Comparison of ENCODE assay signal across 23 mouse cellular contexts in genomic region chr5:103140935-103141334, GRCm38 (mm10).
A peak's percentile ranks its signal among the peaks of the same experiment; 100 is the strongest.
DNase-seq lines count a peak whose midpoint lies in the region; ATAC-seq and TF ChIP-seq lines count a peak whose summit lies in the region.
"Had no signal": no experiment of that assay in that cellular context is flagged by ENCODE, and none has a peak within 500 bp of the region (broad histone marks: within the 10 kb centered on the region; RNA-seq: fewer than 3 reads in every experiment).

No protein-coding gene starts in this region.

- 58% methylated on average over 5 of the region's 5 CpGs for WGBS in forebrain, embryonic 15.5 days
- WGBS in forebrain, embryonic 10.5 days, result 82% methylated on average over 5 of the region's 5 CpGs
- WGBS in neural tube, embryonic 15.5 days, result 47% methylated on average over 5 of the region's 5 CpGs

- H3K27ac ChIP-seq in forebrain, embryonic 15.5 days (replicated peaks), result peak overlapping the region; percentile 29
- H3K27ac ChIP-seq in forebrain, embryonic 10.5 days, result no peak overlapping the region
- H3K27ac ChIP-seq in layer of hippocampus, adult 2 months, result 0 out of 2 replicates have a peak overlapping the region, but pooled peaks have one; percentile 43
- peak overlapping the region; percentile 29; the same call in 1 of the 2 replicates for H3K27ac ChIP-seq in neural tube, embryonic 15.5 days (replicated peaks)
- H3K27ac ChIP-seq: heart, embryonic 13.5 days; intestine, embryonic 15.5 days; limb, embryonic 15.5 days; liver, embryonic 15.5 days; neural tube, embryonic 13.5 days had no signal

- 0 out of 2 replicates have a peak, but pooled peaks cover 4% of the 10 kb centered on the region for H3K4me1 ChIP-seq in forebrain, embryonic 15.5 days
- H3K4me1 ChIP-seq in forebrain, embryonic 10.5 days, result no peaks in the 10 kb centered on the region
- H3K4me1 ChIP-seq in neural tube, embryonic 15.5 days, result peaks cover 9% of the 10 kb centered on the region; the same call in 1 of the 2 replicates
- H3K4me1 ChIP-seq: intestine, embryonic 15.5 days; limb, embryonic 15.5 days; liver, embryonic 15.5 days; megakaryocyte, embryonic 14.5 days had no signal

- no peak for TF ChIP-seq CTCF in layer of hippocampus, adult 2 months (conservative IDR thresholded peaks at IDR 0.05)

- no peak overlapping the region for H3K4me3 ChIP-seq in forebrain, embryonic 15.5 days
- H3K4me3 ChIP-seq in forebrain, embryonic 10.5 days, result no peak overlapping the region
- no peak overlapping the region for H3K4me3 ChIP-seq in layer of hippocampus, adult 2 months
- H3K4me3 ChIP-seq in neural tube, embryonic 15.5 days (replicated peaks), result no peak overlapping the region
- H3K4me3 ChIP-seq: heart, embryonic 13.5 days; intestine, embryonic 15.5 days; limb, embryonic 15.5 days; liver, embryonic 15.5 days; megakaryocyte, embryonic 14.5 days; neural tube, embryonic 13.5 days had no signal

- no peak for ATAC-seq in forebrain, embryonic 15.5 days (replicated peaks)
- ATAC-seq in neural tube, embryonic 15.5 days (ENCODE audit: low FRiP score), result no peak
- ATAC-seq: intestine, embryonic 15.5 days had no signal

- DNase-seq in forebrain, embryonic 10.5 days (ENCODE audit: extremely low spot score, low spot score), result no peak
- no peak for DNase-seq in layer of hippocampus, adult 2 months (ENCODE audit: low spot score in 2 of 2)
- no peak for DNase-seq in layer of hippocampus, adult 9-11 months
- DNase-seq in neural tube, embryonic 10.5 days (ENCODE audit: extremely low spot score, low spot score), result no peak
- DNase-seq in spleen, postnatal 4 days (ENCODE audit: low spot score in 2 of 2), result no peak
- no peak for DNase-seq in thymus, postnatal 25 days
- DNase-seq: adrenal gland, postnatal 25 days; cerebellum, adult 18-20 months; cerebellum, postnatal 36 days; heart, adult 18-20 months; heart, postnatal 36 days; kidney, postnatal 4 days; layer of hippocampus, postnatal 36 days; lung, postnatal 14 days; spleen, adult 18-20 months had no signal

- H3K9me3 ChIP-seq in forebrain, embryonic 15.5 days, result no peaks in the 10 kb centered on the region
- no peaks in the 10 kb centered on the region for H3K9me3 ChIP-seq in forebrain, embryonic 10.5 days
- H3K9me3 ChIP-seq in neural tube, embryonic 15.5 days (replicated peaks), result no peaks in the 10 kb centered on the region
- H3K9me3 ChIP-seq: heart, embryonic 13.5 days; intestine, embryonic 15.5 days; limb, embryonic 15.5 days; liver, embryonic 15.5 days; neural tube, embryonic 13.5 days had no signal

- no peaks in the 10 kb centered on the region for H3K36me3 ChIP-seq in forebrain, embryonic 15.5 days
- no peaks in the 10 kb centered on the region for H3K36me3 ChIP-seq in forebrain, embryonic 10.5 days (replicated peaks)
- H3K36me3 ChIP-seq in neural tube, embryonic 15.5 days, result no peaks in the 10 kb centered on the region
- H3K36me3 ChIP-seq: heart, embryonic 13.5 days; intestine, embryonic 15.5 days; limb, embryonic 15.5 days; liver, embryonic 15.5 days; neural tube, embryonic 13.5 days had no signal

- H3K9ac ChIP-seq in forebrain, embryonic 15.5 days (replicated peaks), result no peak overlapping the region
- no peak overlapping the region for H3K9ac ChIP-seq in neural tube, embryonic 15.5 days (replicated peaks)
- H3K9ac ChIP-seq: heart, embryonic 13.5 days; intestine, embryonic 15.5 days; limb, embryonic 15.5 days; liver, embryonic 15.5 days; neural tube, embryonic 13.5 days had no signal

- no peaks in the 10 kb centered on the region for H3K27me3 ChIP-seq in forebrain, embryonic 15.5 days
- no peaks in the 10 kb centered on the region for H3K27me3 ChIP-seq in forebrain, embryonic 10.5 days (ENCODE audit: poor library complexity, severe bottlenecking)
- H3K27me3 ChIP-seq in neural tube, embryonic 15.5 days (replicated peaks), result no peaks in the 10 kb centered on the region
- H3K27me3 ChIP-seq: heart, embryonic 13.5 days; intestine, embryonic 15.5 days; limb, embryonic 15.5 days; liver, embryonic 15.5 days; megakaryocyte, embryonic 14.5 days; neural tube, embryonic 13.5 days had no signal

- H3K4me2 ChIP-seq in forebrain, embryonic 15.5 days (replicated peaks), result no peak overlapping the region
- no peak overlapping the region for H3K4me2 ChIP-seq in neural tube, embryonic 15.5 days
- H3K4me2 ChIP-seq: heart, embryonic 13.5 days; intestine, embryonic 15.5 days; limb, embryonic 15.5 days; liver, embryonic 15.5 days; neural tube, embryonic 13.5 days had no signal
